Mouse (Mus musculus) brain, adult 10 weeks (tissue): ENCODE results near the gene Prop1. TPM values are rescaled to one million over a fixed set of nuclear protein-coding genes. Genes with fewer than 3 reads are reported as not detected.

Source experiments
- polyA plus RNA-seq: library from polyadenylated mRNA; stranded (reverse); fragments of 350-450 nt; fragmentation: Illumina TruSeq; extraction: RNeasy Lipid Tissue Mini Kit (QIAGEN cat#74804); gene quantifications from one replicate; pipeline ENCODE4 v1.2.3, GENCODE M21; 2015; ENCODE audit warnings: low read depth, low replicate concordance

The Prop1 gene
- polyA plus RNA-seq = not detected

GRCm38 (mm10) chr11:50953665-50954064 lies at the start of gene Prop1:
TSS of gene Prop1 (minus strand) at chr11:50953765.

GRCm38 (mm10) chr11:51003296-51003695 lies 49.7 kb upstream of the Prop1 start, which contains the start of gene Olfr51:
TSS of gene Olfr51 (plus strand) at chr11:51003596.

GRCm38 (mm10) chr11:50981667-50982066 lies 28.1 kb upstream of the Prop1 start, which contains the start of gene Olfr1377:
TSS of gene Olfr1377 (plus strand) at chr11:50981967.

GRCm38 (mm10) chr11:50966230-50966629 lies 12.7 kb upstream of the Prop1 start, which contains the start of gene Olfr1378:
TSS of gene Olfr1378 (plus strand) at chr11:50966530.

GRCm38 (mm10) chr11:50943506-50943905 lies 10.1 kb downstream of the Prop1 start, which contains the start of gene 4933414I15Rik:
TSS of gene 4933414I15Rik (minus strand) at chr11:50943765.

GRCm38 (mm10) chr11:50931451-50931866 lies 22.1 kb downstream of the Prop1 start, which contains the start of gene Zfp354b:
TSS of gene Zfp354b (minus strand) at chr11:50931633.

GRCm38 (mm10) chr11:50915671-50916320 lies 37.8 kb downstream of the Prop1 start, which contains the start of gene Zfp2:
TSS of gene Zfp2 (minus strand) at chr11:50916165.

Other genes with a start within 250 kb of the Prop1 start
- 29.3 TPM for gene Zfp354c, start 126.0 kb downstream of the Prop1 start, polyA plus RNA-seq
- gene Zfp879, start 112.2 kb downstream of the Prop1 start, polyA plus RNA-seq = 3.5 TPM
- not detected for gene Grm6, start 103.1 kb downstream of the Prop1 start, polyA plus RNA-seq
- 5.7 TPM for gene Zfp454, start 66.1 kb downstream of the Prop1 start, polyA plus RNA-seq
- gene Zfp2, start 37.6 kb downstream of the Prop1 start, polyA plus RNA-seq = 28.0 TPM
- gene Zfp354b, start 22.1 kb downstream of the Prop1 start, polyA plus RNA-seq = 4.7 TPM
- not detected for gene 4933414I15Rik, start 10.0 kb downstream of the Prop1 start, polyA plus RNA-seq
- not detected for gene Olfr1378, start 12.8 kb upstream of the Prop1 start, polyA plus RNA-seq
- gene Olfr1377, start 28.2 kb upstream of the Prop1 start, polyA plus RNA-seq = not detected
- not detected for gene Olfr51, start 49.8 kb upstream of the Prop1 start, polyA plus RNA-seq
- gene Olfr54, start 60.5 kb upstream of the Prop1 start, polyA plus RNA-seq = not detected
- not detected for gene Olfr1375, start 94.3 kb upstream of the Prop1 start, polyA plus RNA-seq
- 8.3 TPM for gene Zfp354a, start 105.5 kb upstream of the Prop1 start, polyA plus RNA-seq